Mouse (Mus musculus) kidney, adult 2 months (tissue): ENCODE results near the gene Mogs. TPM values are rescaled to one million over a fixed set of nuclear protein-coding genes. Genes with fewer than 3 reads are reported as not detected.

Source experiments
- DNase-seq: peaks from one replicate; pipeline ENCODE4 v3.0.0; 2021
- H3K27ac ChIP-seq: fragments of 200-500 bp; 2 replicates; pipeline ENCODE4 v1.5.1; 2012; ENCODE audit warnings: low read depth, low read length, control low read depth, inconsistent platforms; ENCODE audit not compliant: insufficient read depth
- H3K27me3 ChIP-seq: fragments of 200-500 bp; replicated peaks from 2 replicates; pipeline ENCODE4 v1.6.1; 2012; ENCODE audit warnings: mild to moderate bottlenecking, moderate library complexity, low read length, inconsistent platforms; ENCODE audit not compliant: control insufficient read depth, insufficient read depth
- H3K36me3 ChIP-seq: fragments of 200-500 bp; 2 replicates; pipeline ENCODE4 v1.6.1; 2012; ENCODE audit warnings: mild to moderate bottlenecking, moderate library complexity, low read length, inconsistent platforms; ENCODE audit not compliant: control insufficient read depth, insufficient read depth
- H3K4me1 ChIP-seq: fragments of 200-500 bp; 2 replicates; pipeline ENCODE4 v1.6.1; 2011; ENCODE audit warnings: low read length; ENCODE audit not compliant: control insufficient read depth, insufficient read depth
- H3K4me3 ChIP-seq: fragments of 200-500 bp; 2 replicates; pipeline ENCODE4 v1.5.1; 2011; ENCODE audit warnings: mild to moderate bottlenecking, low read depth, low read length, control low read depth; ENCODE audit not compliant: insufficient read depth
- CTCF ChIP-seq: fragments of 200-500 bp; conservative IDR thresholded peaks from 2 replicates; pipeline ENCODE4 v1.5.1; 2011; ENCODE audit warnings: low read depth, mild to moderate bottlenecking, control low read depth, low read length, moderate library complexity, mixed read lengths; ENCODE audit not compliant: insufficient read depth, insufficient read length
- POLR2A ChIP-seq: fragments of 200-500 bp; IDR thresholded peaks from one replicate; pipeline ENCODE4 v1.6.1; 2011; ENCODE audit warnings: low read depth, low read length, control low read depth
- WGBS: fragments of 180-500 bp; shearing (Covaris S2); methylation state at CpG from one replicate; pipeline ENCODE4 v1.1.7; 2018; 5-methylcytosine and 5-hydroxymethylcytosine counted together
- polyA plus RNA-seq: library from polyadenylated mRNA; depleted of rRNA; stranded (reverse); fragments of >200 nt; gene quantifications from 2 replicates; pipeline ENCODE4 v1.2.3, GENCODE M21; 2012

Mogs gene
- polyA plus RNA-seq, 1 experiment: 35.5 TPM

DNA sequence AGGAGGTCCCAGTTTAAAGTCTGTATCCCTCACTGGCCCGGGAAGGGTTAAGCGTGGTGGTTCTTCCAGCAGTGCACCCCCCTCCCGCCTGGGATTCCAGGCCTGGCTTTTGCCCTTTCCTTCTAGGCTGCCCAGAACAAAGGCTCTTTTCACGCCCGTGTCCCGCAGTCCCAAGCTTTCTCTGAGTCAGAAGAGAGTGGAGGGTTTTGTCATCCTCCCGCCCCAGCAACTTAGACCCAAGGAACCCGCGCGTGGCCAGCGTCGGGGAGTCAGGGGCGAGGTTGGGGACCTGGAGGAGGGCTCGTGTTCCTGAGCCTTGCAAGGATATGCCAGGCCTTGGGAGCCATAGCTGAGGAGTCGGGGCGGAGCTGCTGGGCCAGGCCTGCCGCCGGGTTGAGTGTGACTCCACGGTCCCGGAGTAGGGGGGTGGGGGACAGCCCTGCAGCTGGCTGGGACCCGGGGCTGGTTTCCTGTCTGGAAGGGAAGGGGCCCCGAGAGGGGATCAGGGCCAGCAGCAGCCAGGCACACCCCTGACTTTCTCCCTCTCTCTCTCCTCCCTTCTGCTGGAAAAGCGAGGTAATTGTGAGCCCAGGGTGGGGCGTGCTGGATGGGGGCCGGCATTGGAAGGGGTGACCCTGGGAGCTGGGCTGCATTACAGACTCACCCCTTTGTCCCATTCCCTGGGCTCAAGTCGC is 21.7 kb downstream of the Mogs start:
- peak; percentile 79 for DNase-seq
- peak overlapping the region; percentile 88 for H3K4me3 ChIP-seq
- TF ChIP-seq CTCF (no peak), POLR2A (no peak)
- H3K4me1 ChIP-seq: peaks cover 19% of the 10 kb centered on the region
- 1% methylated on average over 26 of the region's 26 CpGs for WGBS
- H3K27me3 ChIP-seq: no peaks in the 10 kb centered on the region
- H3K27ac ChIP-seq: peak overlapping the region; percentile 99
- no peaks in the 10 kb centered on the region for H3K36me3 ChIP-seq

DNA sequence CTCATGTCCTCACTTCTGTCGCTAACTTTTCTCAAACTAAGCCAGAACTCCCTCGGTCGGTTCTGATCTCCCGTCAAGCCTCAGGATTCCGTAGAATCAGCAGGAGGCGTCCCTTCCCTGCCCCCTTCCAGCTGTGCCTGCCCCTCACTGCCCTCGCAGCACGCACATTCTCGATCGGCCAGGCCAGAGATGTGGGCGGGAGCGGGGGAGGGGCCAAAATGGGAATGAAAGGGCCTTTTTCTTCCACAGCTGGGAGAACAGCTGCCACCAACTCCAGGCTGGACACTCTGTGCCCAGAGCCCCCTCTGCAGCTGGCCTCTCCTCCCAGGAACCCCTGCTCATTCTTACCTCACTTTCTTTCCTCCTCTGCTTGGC is 22.3 kb downstream of the Mogs start:
- peak; percentile 95 for DNase-seq
- Histone ChIP-seq H3K27ac (peak overlapping the region; percentile 99), H3K27me3 (no peaks in the 10 kb centered on the region), H3K4me1 (peaks cover 16% of the 10 kb centered on the region), H3K4me3 (peak overlapping the region; percentile 88), H3K36me3 (no peaks in the 10 kb centered on the region)
- TF ChIP-seq POLR2A (peak; percentile 87), CTCF (no peak; the same call in 1 of the 2 replicates)
- WGBS: under 1% methylated on average over 12 of the region's 12 CpGs

DNA sequence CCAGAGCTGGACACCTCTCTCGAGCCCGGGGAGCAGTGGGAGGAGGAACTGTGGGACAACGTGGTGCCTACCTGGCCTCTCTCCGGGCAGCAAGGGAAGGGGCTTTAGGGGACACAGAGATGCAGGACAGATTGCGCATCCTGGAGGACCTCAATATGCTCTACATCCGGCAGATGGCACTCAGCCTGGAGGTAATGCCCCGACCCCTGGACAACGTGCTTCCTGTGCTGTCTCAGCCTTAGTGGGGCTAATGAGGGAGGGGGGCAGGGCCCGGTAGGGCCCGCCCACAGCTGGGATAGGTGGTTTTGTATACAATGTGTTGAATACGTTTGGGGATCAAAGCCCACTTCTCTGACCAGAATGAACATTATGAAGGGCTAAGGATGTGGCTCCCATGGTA is 22.8 kb downstream of the Mogs start:
- DNase-seq: no peak
- H3K27ac ChIP-seq: peak overlapping the region; percentile 53
- H3K36me3 ChIP-seq: no peaks in the 10 kb centered on the region
- 7% methylated on average over 11 of the region's 11 CpGs for WGBS
- H3K4me1 ChIP-seq: peaks cover 16% of the 10 kb centered on the region
- H3K4me3 ChIP-seq: peak overlapping the region; percentile 88
- H3K27me3 ChIP-seq: no peaks in the 10 kb centered on the region
- TF ChIP-seq CTCF (no peak), POLR2A (no peak)

DNA sequence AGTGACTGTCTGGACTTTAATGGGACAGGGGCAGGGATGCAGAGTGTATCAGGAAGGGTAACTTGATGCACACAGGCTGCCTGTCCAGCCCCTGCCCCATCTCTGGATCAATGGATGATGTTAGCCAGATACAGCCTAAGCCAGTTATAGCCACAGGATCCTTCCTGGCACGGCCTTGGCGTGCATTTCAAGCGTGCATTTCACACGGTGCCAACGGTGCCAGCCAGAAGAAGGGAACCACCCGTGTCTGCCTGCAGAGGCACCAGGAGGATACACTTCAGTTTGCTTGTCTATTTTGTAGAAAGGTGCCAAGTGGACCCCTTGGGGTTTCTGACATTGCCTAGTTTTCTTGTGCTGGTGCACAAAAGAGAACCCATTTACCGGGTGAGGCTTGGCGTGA is 24.7 kb downstream of the Mogs start:
- Histone ChIP-seq H3K27ac (no peak overlapping the region), H3K36me3 (no peaks in the 10 kb centered on the region), H3K4me1 (peaks cover 6% of the 10 kb centered on the region), H3K4me3 (no peak overlapping the region), H3K27me3 (no peaks in the 10 kb centered on the region)
- DNase-seq: no peak
- TF ChIP-seq POLR2A (no peak), CTCF (no peak)
- 94% methylated on average over 8 of the region's 8 CpGs for WGBS

DNA sequence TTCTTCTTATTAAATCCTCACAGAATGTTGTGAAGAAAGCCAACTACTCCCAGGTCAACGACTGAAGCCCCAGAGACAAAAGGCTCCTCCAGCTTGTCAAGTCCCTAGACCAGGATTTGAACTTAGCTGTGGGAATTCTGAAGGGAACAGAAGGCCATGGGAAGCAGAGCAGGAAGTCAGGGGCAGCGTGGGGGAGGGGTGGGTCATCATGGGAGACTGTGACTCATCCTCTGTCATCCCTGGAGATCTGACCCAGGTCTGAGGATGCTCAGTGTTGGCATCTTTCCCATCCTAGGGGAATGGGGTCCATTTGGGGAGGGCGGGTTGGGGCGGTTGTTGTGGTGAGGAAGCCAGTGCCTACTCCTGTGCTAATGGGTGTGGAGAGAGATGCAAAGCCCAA is 26.3 kb downstream of the Mogs start:
- Histone ChIP-seq H3K27me3 (no peaks in the 10 kb centered on the region), H3K4me1 (peaks cover 4% of the 10 kb centered on the region; the same call in 1 of the 2 replicates), H3K4me3 (no peak overlapping the region; the same call in 1 of the 2 replicates), H3K27ac (no peak overlapping the region), H3K36me3 (no peaks in the 10 kb centered on the region)
- 53% methylated on average over 4 of the region's 4 CpGs for WGBS
- DNase-seq: no peak
- no peak for TF ChIP-seq POLR2A

DNA sequence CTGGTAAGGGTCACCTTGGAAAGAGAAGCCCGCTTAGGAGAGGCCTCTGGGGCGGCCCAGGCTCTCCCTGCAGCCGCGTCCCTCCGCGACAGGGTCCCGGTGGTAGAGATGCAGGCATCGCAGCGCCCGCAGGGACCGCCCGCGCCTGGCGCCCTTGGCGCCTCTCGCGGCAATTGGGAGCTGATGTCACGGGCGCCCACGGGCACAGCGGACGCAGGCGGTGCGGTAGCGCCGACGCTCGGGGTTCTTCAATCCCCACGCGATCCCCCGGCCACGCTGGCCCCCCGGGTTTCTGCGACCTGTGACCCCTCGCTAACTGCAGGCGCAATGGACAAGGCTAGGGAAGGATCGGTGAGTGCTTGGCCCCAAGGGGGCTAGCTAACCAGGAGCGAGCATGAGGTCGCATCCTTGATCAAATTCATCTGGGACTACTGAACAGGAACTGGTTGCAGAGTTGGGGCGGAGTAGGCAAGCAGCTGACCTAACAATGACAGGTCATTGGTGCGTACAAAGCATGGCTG is 27.0 kb downstream of the Mogs start:
- Histone ChIP-seq H3K4me1 (peaks cover 4% of the 10 kb centered on the region; the same call in 1 of the 2 replicates), H3K36me3 (no peaks in the 10 kb centered on the region), H3K27ac (0 out of 2 replicates have a peak overlapping the region, but pooled peaks have one; percentile 14), H3K4me3 (peak overlapping the region; percentile 21; the same call in 1 of the 2 replicates), H3K27me3 (no peaks in the 10 kb centered on the region)
- WGBS: 31% methylated on average over 41 of the region's 41 CpGs
- DNase-seq: peak; percentile 38
- no peak for TF ChIP-seq CTCF
- TF ChIP-seq POLR2A: no peak

DNA sequence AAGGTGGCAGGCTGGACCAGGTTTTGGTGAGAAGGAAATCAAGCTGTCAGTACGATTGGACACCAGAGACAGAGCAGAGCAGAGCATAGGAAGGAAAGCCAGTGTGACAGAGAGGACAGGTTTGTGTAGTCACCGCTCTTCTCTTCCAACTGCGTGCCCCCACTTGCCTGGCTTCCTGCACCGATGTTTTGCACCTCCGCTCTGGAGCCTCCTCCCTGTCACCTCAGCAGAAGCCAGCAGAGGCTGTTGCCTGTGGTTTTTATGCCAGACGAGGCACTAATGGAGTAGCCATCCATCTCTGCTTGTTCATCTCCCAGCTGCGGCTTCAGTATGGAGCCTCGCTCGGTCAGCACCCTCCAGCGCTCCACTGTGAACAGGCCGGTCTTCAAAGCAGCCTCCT is 27.6 kb downstream of the Mogs start:
- Histone ChIP-seq H3K4me1 (peaks cover 1% of the 10 kb centered on the region; the same call in 1 of the 2 replicates), H3K4me3 (no peak overlapping the region), H3K36me3 (no peaks in the 10 kb centered on the region), H3K27ac (no peak overlapping the region), H3K27me3 (no peaks in the 10 kb centered on the region)
- TF ChIP-seq POLR2A (no peak), CTCF (no peak)
- 80% methylated on average over 11 of the region's 11 CpGs for WGBS
- no peak for DNase-seq

DNA sequence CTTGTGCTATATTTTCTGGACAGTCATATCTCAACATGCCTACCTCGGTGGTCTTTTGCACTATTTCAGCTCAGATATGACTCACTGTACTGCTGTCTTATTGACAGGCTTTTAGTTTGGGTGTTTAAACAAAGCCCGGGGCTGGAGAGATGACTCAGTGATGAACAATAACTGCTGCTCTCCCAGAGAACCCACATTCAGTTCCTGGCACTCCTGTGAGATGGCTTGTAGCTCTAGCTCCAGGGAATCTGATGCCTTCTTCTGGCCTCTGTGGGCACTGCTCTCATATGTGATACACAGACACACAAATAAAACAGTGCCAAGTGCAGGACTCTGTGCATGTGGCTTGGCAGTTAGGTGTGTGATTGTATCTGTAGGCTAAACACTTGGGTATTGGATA is 29.9 kb downstream of the Mogs start:
- H3K27ac ChIP-seq: no peak overlapping the region
- no peak for TF ChIP-seq POLR2A
- TF ChIP-seq CTCF: no peak
- no peak overlapping the region for H3K4me3 ChIP-seq
- WGBS: 67% methylated on average over 2 of the region's 2 CpGs
- H3K36me3 ChIP-seq: no peaks in the 10 kb centered on the region
- DNase-seq: no peak
- H3K4me1 ChIP-seq: no peaks in the 10 kb centered on the region
- no peaks in the 10 kb centered on the region for H3K27me3 ChIP-seq
